Mouse (Mus musculus): Measurements from ENCODE around the gene Elac2. TPM values are rescaled to one million over a fixed set of nuclear protein-coding genes. Genes with fewer than 3 reads are reported as not detected.

Elac2 gene
- polyA plus RNA-seq (2012; rRNA removed): 14.9 and 16.3 TPM in 2 replicates

- Histone ChIP-seq H3K27ac (ENCODE audit: control insufficient read depth, insufficient read depth, low read depth, low read length) (no peak within 1 kb of the TSS), H3K27me3 (ENCODE audit: control insufficient read depth, insufficient read depth, low read length) (no peaks in the 10 kb centered on the region), H3K36me3 (ENCODE audit: control insufficient read depth, insufficient read depth, low read length) (peaks cover 2% of the 10 kb centered on the region; the same call in 1 of the 2 replicates), H3K4me3 (ENCODE audit: control insufficient read depth, low read depth, low read length) (peak within 1 kb of the TSS; percentile 94), H3K4me1 (ENCODE audit: control insufficient read depth, insufficient read depth, low read length) (no peaks in the 10 kb centered on the region)
- no peak for TF ChIP-seq CTCF (IDR thresholded peaks at IDR 0.05; ENCODE audit: control insufficient read depth, insufficient read depth, insufficient replicate concordance, low read depth, low read length)
- peak; percentile 92 for TF ChIP-seq POLR2A (IDR thresholded peaks at IDR 0.05; ENCODE audit: control insufficient read depth, low read depth, low read length)
These were observed at the start of gene Elac2 for GRCm38 (mm10) chr11:64978720-64979488. Gene Elac2, plus strand, starts transcription at chr11:64979038.

- Histone ChIP-seq H3K27me3 (ENCODE audit: control insufficient read depth, insufficient read depth, low read length) (no peaks in the 10 kb centered on the region), H3K36me3 (ENCODE audit: control insufficient read depth, insufficient read depth, low read length) (no peaks in the 10 kb centered on the region), H3K27ac (ENCODE audit: control insufficient read depth, insufficient read depth, low read depth, low read length) (no peak overlapping the region), H3K4me3 (ENCODE audit: control insufficient read depth, low read depth, low read length) (no peak overlapping the region), H3K4me1 (ENCODE audit: control insufficient read depth, insufficient read depth, low read length) (no peaks in the 10 kb centered on the region)
- no peak for TF ChIP-seq CTCF (IDR thresholded peaks at IDR 0.05; ENCODE audit: control insufficient read depth, insufficient read depth, insufficient replicate concordance, low read depth, low read length)
- TF ChIP-seq POLR2A (IDR thresholded peaks at IDR 0.05; ENCODE audit: control insufficient read depth, low read depth, low read length): no peak
These were observed 49.7 kb upstream of the Elac2 start for GRCm38 (mm10) chr11:64929130-64929529.

GRCm38 (mm10) chr11:64931060-64931770, 47.6 kb upstream of the Elac2 start:
- TF ChIP-seq CTCF (IDR thresholded peaks at IDR 0.05; ENCODE audit: control insufficient read depth, insufficient read depth, insufficient replicate concordance, low read depth, low read length) (no peak), POLR2A (IDR thresholded peaks at IDR 0.05; ENCODE audit: control insufficient read depth, low read depth, low read length) (no peak)
- Histone ChIP-seq H3K4me3 (ENCODE audit: control insufficient read depth, low read depth, low read length) (no peak overlapping the region), H3K36me3 (ENCODE audit: control insufficient read depth, insufficient read depth, low read length) (no peaks in the 10 kb centered on the region), H3K27ac (ENCODE audit: control insufficient read depth, insufficient read depth, low read depth, low read length) (no peak overlapping the region), H3K4me1 (ENCODE audit: control insufficient read depth, insufficient read depth, low read length) (no peaks in the 10 kb centered on the region), H3K27me3 (ENCODE audit: control insufficient read depth, insufficient read depth, low read length) (no peaks in the 10 kb centered on the region)

- TF ChIP-seq CTCF (IDR thresholded peaks at IDR 0.05; ENCODE audit: control insufficient read depth, insufficient read depth, insufficient replicate concordance, low read depth, low read length) (no peak), POLR2A (IDR thresholded peaks at IDR 0.05; ENCODE audit: control insufficient read depth, low read depth, low read length) (no peak)
- Histone ChIP-seq H3K27me3 (ENCODE audit: control insufficient read depth, insufficient read depth, low read length) (no peaks in the 10 kb centered on the region), H3K4me3 (ENCODE audit: control insufficient read depth, low read depth, low read length) (no peak overlapping the region), H3K27ac (ENCODE audit: control insufficient read depth, insufficient read depth, low read depth, low read length) (no peak overlapping the region), H3K4me1 (ENCODE audit: control insufficient read depth, insufficient read depth, low read length) (no peaks in the 10 kb centered on the region), H3K36me3 (ENCODE audit: control insufficient read depth, insufficient read depth, low read length) (no peaks in the 10 kb centered on the region)
These were observed 41.6 kb upstream of the Elac2 start for GRCm38 (mm10) chr11:64937226-64937625.

- Histone ChIP-seq H3K4me3 (ENCODE audit: control insufficient read depth, low read depth, low read length) (no peak overlapping the region), H3K27ac (ENCODE audit: control insufficient read depth, insufficient read depth, low read depth, low read length) (no peak overlapping the region), H3K36me3 (ENCODE audit: control insufficient read depth, insufficient read depth, low read length) (no peaks in the 10 kb centered on the region), H3K27me3 (ENCODE audit: control insufficient read depth, insufficient read depth, low read length) (no peaks in the 10 kb centered on the region), H3K4me1 (ENCODE audit: control insufficient read depth, insufficient read depth, low read length) (no peaks in the 10 kb centered on the region)
- no peak for TF ChIP-seq CTCF (IDR thresholded peaks at IDR 0.05; ENCODE audit: control insufficient read depth, insufficient read depth, insufficient replicate concordance, low read depth, low read length)
- TF ChIP-seq POLR2A (IDR thresholded peaks at IDR 0.05; ENCODE audit: control insufficient read depth, low read depth, low read length): no peak
These were observed 37.6 kb upstream of the Elac2 start for GRCm38 (mm10) chr11:64941193-64941592.

GRCm38 (mm10) chr11:64949782-64950181, 29.1 kb upstream of the Elac2 start:
- Histone ChIP-seq H3K4me1 (ENCODE audit: control insufficient read depth, insufficient read depth, low read length) (no peaks in the 10 kb centered on the region), H3K36me3 (ENCODE audit: control insufficient read depth, insufficient read depth, low read length) (no peaks in the 10 kb centered on the region), H3K27me3 (ENCODE audit: control insufficient read depth, insufficient read depth, low read length) (no peaks in the 10 kb centered on the region), H3K4me3 (ENCODE audit: control insufficient read depth, low read depth, low read length) (no peak overlapping the region), H3K27ac (ENCODE audit: control insufficient read depth, insufficient read depth, low read depth, low read length) (no peak overlapping the region)
- no peak for TF ChIP-seq CTCF (IDR thresholded peaks at IDR 0.05; ENCODE audit: control insufficient read depth, insufficient read depth, insufficient replicate concordance, low read depth, low read length)
- TF ChIP-seq POLR2A (IDR thresholded peaks at IDR 0.05; ENCODE audit: control insufficient read depth, low read depth, low read length): no peak

GRCm38 (mm10) chr11:64956962-64957729, 21.7 kb upstream of the Elac2 start:
- Histone ChIP-seq H3K27me3 (ENCODE audit: control insufficient read depth, insufficient read depth, low read length) (no peaks in the 10 kb centered on the region), H3K4me1 (ENCODE audit: control insufficient read depth, insufficient read depth, low read length) (no peaks in the 10 kb centered on the region; the same call in 1 of the 2 replicates), H3K36me3 (ENCODE audit: control insufficient read depth, insufficient read depth, low read length) (no peaks in the 10 kb centered on the region), H3K4me3 (ENCODE audit: control insufficient read depth, low read depth, low read length) (no peak overlapping the region), H3K27ac (ENCODE audit: control insufficient read depth, insufficient read depth, low read depth, low read length) (no peak overlapping the region)
- TF ChIP-seq CTCF (IDR thresholded peaks at IDR 0.05; ENCODE audit: control insufficient read depth, insufficient read depth, insufficient replicate concordance, low read depth, low read length) (no peak), POLR2A (IDR thresholded peaks at IDR 0.05; ENCODE audit: control insufficient read depth, low read depth, low read length) (no peak)

Measured in testis, adult 2 months (tissue).